Mouse (Mus musculus) midbrain, embryonic 11.5 days (tissue): ENCODE results near the gene Padi3. TPM values are rescaled to one million over a fixed set of nuclear protein-coding genes. Genes with fewer than 3 reads are reported as not detected.

Source experiments
- ATAC-seq: fragments of 200-750 bp; cut with Nextera tagmentation; 2 replicates; pipeline ENCODE4 v1.8.0; 2017; ENCODE audit warnings: moderate TSS enrichment, moderate library complexity; ENCODE audit not compliant: low FRiP score
- DNase-seq: peaks from one replicate; pipeline ENCODE4 v3.0.0; 2015; ENCODE audit warnings: low spot score; ENCODE audit errors: missing footprints
- H3K27ac ChIP-seq: fragments of 300-500 bp; sonication (generic); 2 replicates; pipeline ENCODE4 v1.5.1; 2014; ENCODE audit warnings: low read depth, low read length
- H3K27me3 ChIP-seq: fragments of 300-500 bp; sonication (generic); 2 replicates; pipeline ENCODE4 v1.6.1; 2014; ENCODE audit warnings: mild to moderate bottlenecking, low read length, moderate library complexity, mixed read lengths; ENCODE audit not compliant: control insufficient read depth, insufficient read depth
- H3K36me3 ChIP-seq: fragments of 300-500 bp; sonication (generic); 2 replicates; pipeline ENCODE4 v1.6.1; 2014; ENCODE audit warnings: mild to moderate bottlenecking, low read length, moderate library complexity, mixed read lengths; ENCODE audit not compliant: control insufficient read depth, insufficient read depth
- H3K4me1 ChIP-seq: fragments of 300-500 bp; sonication (generic); 2 replicates; pipeline ENCODE4 v1.6.1; 2014; ENCODE audit warnings: low read length; ENCODE audit not compliant: control insufficient read depth, insufficient read depth
- H3K4me2 ChIP-seq: fragments of 300-500 bp; sonication (generic); 2 replicates; pipeline ENCODE4 v1.6.1; 2014; ENCODE audit warnings: mild to moderate bottlenecking, moderate library complexity
- H3K4me3 ChIP-seq: fragments of 300-500 bp; sonication (generic); 2 replicates; pipeline ENCODE4 v1.5.1; 2014; ENCODE audit warnings: low read depth, low read length
- H3K9ac ChIP-seq: fragments of 300-500 bp; sonication (generic); 2 replicates; pipeline ENCODE4 v1.6.1; 2014; ENCODE audit warnings: low read length
- H3K9me3 ChIP-seq: fragments of 300-500 bp; sonication (generic); 2 replicates; pipeline ENCODE4 v1.6.1; 2016; ENCODE audit warnings: low read length; ENCODE audit not compliant: control insufficient read depth
- WGBS: fragments of 180-500 bp; shearing (Covaris S2); extraction: QIAGEN DNeasy Blood & Tissue Kit; methylation state at CpG from one replicate; pipeline ENCODE4 v1.1.7; 2014; 5-methylcytosine and 5-hydroxymethylcytosine counted together
- polyA plus RNA-seq: library from polyadenylated mRNA; unstranded; fragments of >200 nt; fragmentation: Nextera tagmentation; extraction: Ambion mirVana; gene quantifications from 2 replicates; pipeline ENCODE4 v1.2.1, GENCODE M21; 2014

Padi3 gene
- polyA plus RNA-seq, 1 experiment from 2014 or later, result not detected

DNA sequence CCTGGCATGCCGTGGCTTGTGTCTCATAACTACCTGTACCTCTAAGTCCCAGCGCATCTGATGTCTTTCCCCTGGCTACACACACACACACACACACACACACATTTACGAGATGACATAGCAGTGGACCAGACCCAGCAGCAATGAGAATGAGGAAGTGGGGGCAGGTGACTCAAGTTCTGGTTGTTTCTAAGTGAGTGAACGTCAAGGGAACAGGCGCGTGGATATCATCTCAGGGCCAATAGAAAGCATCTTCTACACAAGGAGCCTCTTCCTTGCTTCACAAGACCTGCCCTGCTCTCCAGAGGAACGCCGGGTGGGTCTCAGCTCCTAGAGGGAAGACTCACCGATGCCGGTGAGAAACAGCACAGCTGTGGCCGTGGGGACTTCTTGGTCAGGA, 69.8 kb downstream of the Padi3 start:
- H3K27me3 ChIP-seq, result no peaks in the 10 kb centered on the region
- 87% methylated on average over 11 of the region's 11 CpGs for WGBS
- no peaks in the 10 kb centered on the region for H3K9me3 ChIP-seq
- peaks cover 5% of the 10 kb centered on the region; the same call in 1 of the 2 replicates for H3K4me1 ChIP-seq
- DNase-seq (no peak), ATAC-seq (no peak)
- H3K27ac ChIP-seq, result no peak overlapping the region
- no peak overlapping the region for H3K4me3 ChIP-seq
- H3K36me3 ChIP-seq, result no peaks in the 10 kb centered on the region
- H3K9ac ChIP-seq, result no peak overlapping the region
- no peak overlapping the region for H3K4me2 ChIP-seq

Other genes with a start within 250 kb of the Padi3 start
- gene Arhgef10l, start 144.6 kb downstream of the Padi3 start, polyA plus RNA-seq, result 17.6 and 18.5 TPM in 2 replicates
- 54.1 and 70.1 TPM in 2 replicates for gene Rcc2, start 110.1 kb downstream of the Padi3 start, polyA plus RNA-seq
- gene Padi6, start 68.0 kb downstream of the Padi3 start, polyA plus RNA-seq, result 0.15 TPM in 1 of 2 replicates, not detected in the other
- 0.26 and 0.27 TPM in 2 replicates for gene Padi4, start 36.4 kb downstream of the Padi3 start, polyA plus RNA-seq
- 0.04 and 0.07 TPM in 2 replicates for gene Padi1, start 35.1 kb upstream of the Padi3 start, polyA plus RNA-seq
- 0.47 and 0.49 TPM in 2 replicates for gene Padi2, start 95.7 kb upstream of the Padi3 start, polyA plus RNA-seq
- gene Sdhb, start 150.6 kb upstream of the Padi3 start, polyA plus RNA-seq, result 411 and 422 TPM in 2 replicates
- gene Atp13a2, start 176.2 kb upstream of the Padi3 start, polyA plus RNA-seq, result 28.5 and 33.4 TPM in 2 replicates
- 250 and 254 TPM in 2 replicates for gene Mfap2, start 199.8 kb upstream of the Padi3 start, polyA plus RNA-seq
- gene Crocc, start 249.9 kb upstream of the Padi3 start, polyA plus RNA-seq, result 6.3 and 8.3 TPM in 2 replicates